Mouse (Mus musculus): Measurements from ENCODE around the gene Rpl11. TPM values are rescaled to one million over a fixed set of nuclear protein-coding genes. Genes with fewer than 3 reads are reported as not detected.
"Not testable (repeated sequence)": the region's sequence is repeated elsewhere in the genome, so short reads cannot be mapped to it uniquely, and the experiment has no call there.

Rpl11 gene
- total RNA-seq, 2 experiments from 2014 or later: 700 to 707 TPM

GRCm38 (mm10) chr4:136076776-136077538, 23.7 kb upstream of the Rpl11 start:
- no peak for DNase-seq (ENCODE audit: low spot score in 2 of 2)

- peak; percentile 52 to 61 for DNase-seq (ENCODE audit: low spot score in 2 of 2)
Observed at GRCm38 (mm10) chr4:136071178-136071714, 18.0 kb upstream of the Rpl11 start.

DNA sequence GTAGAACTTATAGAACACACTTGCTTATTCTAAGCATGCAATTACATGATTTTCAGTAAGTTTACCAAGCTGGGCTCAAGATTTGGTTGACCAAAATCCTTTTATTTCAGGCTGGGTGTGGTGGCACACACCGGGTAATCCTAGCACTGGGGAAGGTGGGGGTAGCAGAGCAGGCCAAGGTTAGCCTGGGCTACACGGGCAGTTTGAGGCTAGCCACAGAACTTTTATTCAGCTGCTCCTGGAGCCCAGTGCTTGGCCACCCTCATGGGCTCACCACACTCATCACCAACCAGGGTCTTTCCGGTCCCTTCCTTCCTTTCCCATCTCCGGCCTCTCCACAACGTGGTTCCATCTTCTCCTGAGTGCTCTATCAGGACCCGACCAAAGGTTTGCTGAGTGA, 17.4 kb upstream of the Rpl11 start:
- DNase-seq (ENCODE audit: low spot score in 2 of 2): no peak

- DNase-seq (ENCODE audit: low spot score in 2 of 2): peak; percentile 53 to 77
Observed at GRCm38 (mm10) chr4:136069954-136070353, 16.7 kb upstream of the Rpl11 start.

DNA sequence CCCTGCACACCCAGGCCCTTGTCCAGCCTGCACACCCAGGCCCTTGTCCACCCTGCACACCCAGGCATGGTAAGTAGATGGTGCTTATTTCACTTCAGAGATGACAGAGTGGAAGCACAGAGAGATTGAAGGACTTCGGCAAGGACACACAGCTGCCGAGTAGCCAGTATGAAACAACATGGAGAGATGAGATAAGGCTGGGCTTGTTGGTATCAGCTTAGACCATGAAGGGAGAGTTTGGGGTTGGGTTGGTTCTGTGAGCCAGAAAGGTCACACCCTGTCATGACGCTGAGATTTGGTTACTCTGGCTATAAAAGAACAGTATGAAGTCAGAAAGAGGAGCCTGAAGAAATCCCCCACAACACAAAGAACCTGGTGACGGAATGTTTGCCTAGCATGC, 16.1 kb upstream of the Rpl11 start:
- no peak for DNase-seq (ENCODE audit: low spot score in 2 of 2)

DNA sequence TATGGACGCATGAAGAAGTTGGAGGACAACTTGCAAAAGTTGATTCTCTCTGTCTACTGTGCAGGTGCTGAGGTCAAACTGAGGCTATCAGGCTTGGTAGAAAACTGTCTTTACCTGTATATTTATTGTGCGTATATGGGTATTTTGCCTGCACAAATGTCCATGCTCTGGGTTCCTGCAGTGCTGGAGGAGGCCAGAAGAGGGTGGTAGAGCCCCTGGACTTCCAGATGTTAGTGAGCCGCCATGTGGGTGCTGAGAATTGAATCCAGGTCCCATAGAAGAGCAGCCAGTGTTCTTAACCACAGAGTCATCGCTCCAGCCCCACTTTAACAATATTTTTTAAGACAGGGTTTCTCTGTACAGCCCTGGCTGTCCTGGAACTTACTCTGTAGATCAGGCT, 9.9 kb upstream of the Rpl11 start:
- DNase-seq (ENCODE audit: low spot score in 2 of 2): no peak

DNA sequence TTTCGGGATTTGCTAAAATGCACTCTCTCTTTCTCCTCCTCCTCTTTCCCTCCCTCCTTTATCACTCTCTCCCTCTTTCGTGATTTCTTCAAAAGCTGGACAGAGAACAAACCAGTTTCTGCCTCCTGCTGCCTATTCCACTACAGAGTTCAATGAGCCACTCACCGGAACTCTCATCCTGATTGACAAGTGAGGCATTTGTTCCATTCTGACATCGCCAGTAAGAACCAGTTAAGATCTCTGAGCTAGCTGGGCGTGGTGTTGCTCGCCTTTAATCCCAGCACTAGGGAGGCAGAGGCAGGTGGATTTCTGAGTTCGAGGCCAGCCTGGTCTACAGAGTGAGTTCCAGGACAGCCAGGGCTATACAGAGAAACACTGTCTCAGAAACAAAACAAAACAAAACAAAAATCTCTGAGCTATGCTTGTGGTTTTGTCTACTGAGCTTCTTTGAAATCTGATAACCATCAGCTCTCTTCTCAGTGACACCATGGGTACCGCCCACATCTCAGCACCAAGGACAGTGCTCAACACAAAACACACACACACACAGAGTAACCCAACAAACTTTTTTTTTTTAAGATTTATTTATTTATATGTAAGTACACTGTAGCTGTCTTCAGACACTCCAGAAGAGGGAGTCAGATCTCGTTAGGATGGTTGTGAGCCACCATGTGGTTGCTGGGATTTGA, 6.7 kb upstream of the Rpl11 start:
- not testable (repeated sequence) for DNase-seq (ENCODE audit: low spot score in 2 of 2)

DNA sequence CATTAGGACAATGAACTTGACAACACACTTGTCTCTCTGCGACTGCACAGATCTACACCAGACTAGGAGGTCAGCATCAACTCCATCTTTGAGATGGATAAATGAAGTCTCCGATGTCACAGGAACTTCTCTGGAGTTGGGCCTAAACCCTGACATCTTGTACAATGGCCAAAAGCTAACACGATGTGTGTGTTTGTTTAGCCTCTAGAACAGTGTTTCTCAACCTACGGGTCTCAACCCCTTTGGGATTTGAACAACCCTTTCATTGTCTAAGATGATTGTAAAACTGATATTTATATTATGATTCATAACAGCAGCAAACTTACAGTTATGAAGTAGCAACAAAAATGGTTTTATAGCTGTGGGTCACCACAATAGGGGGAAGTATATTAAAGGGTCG, 4.7 kb upstream of the Rpl11 start:
- DNase-seq (ENCODE audit: low spot score in 2 of 2): no peak

DNA sequence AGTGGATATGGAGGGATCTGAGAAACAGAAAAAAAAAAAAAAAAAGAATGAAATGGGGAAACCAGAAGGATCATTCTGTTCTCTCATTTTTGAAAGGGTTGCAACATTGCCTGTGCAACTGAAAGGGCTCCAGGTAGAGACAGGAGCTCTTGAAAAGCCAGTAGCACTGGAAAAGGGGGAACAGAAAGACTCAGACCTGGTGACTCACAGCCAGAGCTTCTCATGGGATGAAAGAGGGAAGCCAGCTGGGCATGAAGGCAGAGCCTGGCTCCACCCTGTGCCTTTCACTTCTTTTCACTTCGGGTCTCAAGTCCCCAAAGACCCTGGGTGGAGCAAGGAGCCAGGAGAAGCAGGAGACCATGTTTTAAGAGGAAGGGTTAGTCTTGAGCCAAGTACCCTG, 2.8 kb upstream of the Rpl11 start:
- no peak for DNase-seq (ENCODE audit: low spot score in 2 of 2)

GRCm38 (mm10) chr4:136053843-136054242, 615 bp upstream of the Rpl11 start:
- DNase-seq (ENCODE audit: low spot score in 2 of 2): no peak

GRCm38 (mm10) chr4:136052534-136053246, 538 bp downstream of the Rpl11 start:
- DNase-seq (ENCODE audit: low spot score in 2 of 2): no peak

GRCm38 (mm10) chr4:136052060-136052459, 1.2 kb downstream of the Rpl11 start:
- DNase-seq (ENCODE audit: low spot score in 2 of 2): no peak

DNA sequence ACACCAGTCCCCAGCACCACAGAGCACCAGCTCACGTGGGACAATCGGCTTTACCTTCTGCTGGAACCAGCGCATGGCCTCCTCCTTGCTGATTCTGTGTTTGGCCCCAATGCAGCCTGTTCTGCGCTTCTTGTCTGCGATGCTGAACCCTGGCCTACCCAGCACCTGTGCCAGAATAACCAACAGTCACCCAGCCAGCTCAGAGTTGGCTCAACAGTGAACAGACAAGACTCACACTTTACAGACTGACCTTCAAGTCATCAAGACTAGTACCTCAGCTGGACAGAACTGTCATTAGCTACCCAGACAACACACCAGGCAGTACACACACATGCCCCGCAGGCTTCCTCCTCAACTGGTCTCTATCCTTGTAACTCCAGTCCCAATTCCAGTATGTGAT, 3.0 kb downstream of the Rpl11 start:
- no peak for DNase-seq (ENCODE audit: low spot score in 2 of 2)

DNA sequence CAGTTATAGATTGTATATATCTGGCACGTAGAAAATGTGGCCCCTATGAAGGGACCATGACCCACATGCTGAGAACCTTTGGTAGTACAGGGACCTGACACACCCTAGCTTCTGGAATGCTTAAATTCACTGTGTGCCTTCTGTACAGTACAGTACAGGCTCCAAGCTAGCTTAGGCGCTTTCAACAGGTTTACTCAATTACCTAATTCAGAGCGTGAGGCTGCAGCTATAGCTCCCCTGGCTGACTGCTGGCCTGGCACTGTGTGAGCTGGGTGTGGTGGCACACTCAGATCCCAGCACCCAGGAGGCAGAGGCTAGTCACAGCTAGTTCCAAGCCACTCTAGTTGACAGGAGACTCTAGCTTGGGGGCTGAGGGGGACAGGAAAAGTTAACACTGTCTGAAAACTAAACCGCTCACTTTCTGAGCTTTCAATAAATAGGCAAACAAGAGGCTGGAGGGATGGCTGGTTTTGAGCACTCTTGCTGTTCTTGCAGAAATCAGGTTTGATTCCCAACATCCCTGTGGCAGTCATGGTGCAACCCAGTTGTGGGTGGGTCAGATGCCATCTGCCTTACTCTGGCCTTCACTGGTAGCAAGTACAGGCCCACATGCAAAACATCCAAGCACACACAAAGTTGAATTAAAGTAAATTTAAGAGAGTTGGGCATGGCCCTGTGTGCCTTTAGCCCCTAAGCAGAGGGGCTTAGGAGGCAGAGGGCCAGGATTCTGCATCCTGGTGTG, 4.8 kb downstream of the Rpl11 start:
- DNase-seq (ENCODE audit: low spot score in 2 of 2): no peak

- no peak for DNase-seq (ENCODE audit: low spot score in 2 of 2)
Observed at GRCm38 (mm10) chr4:136047626-136048025, 5.6 kb downstream of the Rpl11 start.

DNA sequence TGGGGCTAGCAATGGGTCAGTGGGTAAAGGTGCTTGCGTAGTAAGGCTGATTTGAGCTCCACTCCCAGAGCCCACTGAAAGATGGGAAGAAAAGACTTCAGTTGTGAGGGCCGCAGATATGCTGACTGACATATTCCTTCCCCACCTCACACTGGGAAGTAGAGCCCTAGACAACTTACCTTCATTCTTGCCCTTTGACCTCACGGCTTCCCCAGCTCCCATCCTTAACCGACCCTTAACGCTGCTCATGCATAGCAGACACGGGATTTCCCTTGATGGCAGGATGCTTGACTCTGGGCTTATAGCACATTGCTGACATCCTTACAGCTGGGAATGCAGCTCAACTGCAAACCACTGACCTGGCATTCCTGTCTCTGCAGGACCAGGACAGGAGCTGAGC, 6.3 kb downstream of the Rpl11 start:
- no peak for DNase-seq (ENCODE audit: low spot score in 2 of 2)

- DNase-seq (ENCODE audit: low spot score in 2 of 2): no peak
Observed at GRCm38 (mm10) chr4:136045091-136045490, 8.1 kb downstream of the Rpl11 start.

DNA sequence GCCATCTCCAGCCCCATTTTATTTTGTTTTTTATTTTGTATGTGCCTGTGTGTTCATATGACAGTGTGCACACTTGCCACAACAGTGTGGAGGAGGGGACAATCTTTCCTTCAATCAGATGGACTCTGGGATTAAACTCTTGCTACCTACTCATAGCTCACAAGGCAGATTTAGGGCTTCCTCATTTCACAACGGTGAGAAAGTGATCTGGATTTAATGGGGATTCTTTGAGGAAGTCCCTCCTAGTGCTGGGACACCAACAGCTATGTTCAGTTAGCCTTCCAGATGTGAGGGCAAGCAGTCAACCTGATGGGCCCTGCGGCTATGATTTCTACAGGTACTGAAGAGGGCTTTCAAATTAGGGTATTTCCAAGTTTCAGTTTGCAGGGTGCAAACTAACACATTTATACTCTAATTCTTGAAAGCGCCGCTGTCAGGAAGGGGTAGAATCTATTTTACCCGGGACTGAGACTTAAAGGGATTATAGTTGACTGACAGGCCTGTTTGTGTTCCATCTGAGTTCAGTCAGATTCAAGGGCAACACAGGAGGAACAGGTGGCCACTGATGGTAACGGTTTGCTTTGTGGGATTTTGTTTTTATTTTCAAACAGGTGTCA, 9.3 kb downstream of the Rpl11 start:
- no peak for DNase-seq (ENCODE audit: low spot score in 2 of 2)

DNA sequence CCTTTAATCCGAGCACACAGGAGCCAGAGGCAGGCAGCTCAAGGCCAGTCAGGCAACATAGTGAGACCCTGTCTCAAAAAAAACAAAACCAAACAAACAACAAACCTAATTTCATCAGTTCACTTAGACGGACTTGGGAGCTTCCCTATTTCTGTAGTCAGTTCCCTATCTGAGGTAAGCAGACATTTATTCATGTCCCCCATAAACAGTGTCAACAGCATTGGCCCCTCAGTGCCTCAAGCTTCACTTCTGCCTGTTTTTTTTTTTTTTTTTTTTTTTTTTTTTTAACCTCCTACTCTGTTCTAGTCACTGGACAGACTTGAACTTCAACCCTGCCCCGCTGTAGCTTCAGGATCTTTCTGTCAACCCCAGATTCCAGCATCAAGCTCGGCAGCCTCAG, 18.1 kb downstream of the Rpl11 start:
- DNase-seq (ENCODE audit: low spot score in 2 of 2): no peak

DNA sequence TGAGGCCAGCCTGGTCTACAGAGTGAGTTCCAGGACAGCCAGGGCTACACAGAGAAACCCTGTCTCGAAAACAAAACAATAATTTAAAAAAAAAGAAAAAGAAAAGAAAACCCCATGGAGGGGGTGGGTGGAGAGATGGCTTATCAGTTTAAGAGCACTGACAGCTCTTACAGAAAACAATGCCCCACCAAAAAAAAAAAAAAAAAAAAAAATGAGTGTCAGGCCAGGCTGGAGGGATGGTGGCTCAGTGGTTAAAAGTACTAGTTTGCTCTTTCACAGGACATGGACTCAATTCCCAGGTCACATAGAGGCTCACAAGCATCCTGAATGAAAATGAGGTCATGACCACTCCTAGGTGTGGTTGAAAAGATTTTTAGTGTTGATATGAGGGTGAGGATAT, 20.0 kb downstream of the Rpl11 start:
- no peak for DNase-seq (ENCODE audit: low spot score in 2 of 2)
